Mouse (Mus musculus): ENCODE data around the gene Mrtfa.
A peak's percentile ranks its signal among the peaks of the same experiment; 100 is the strongest.

Mrtfa gene

DNA sequence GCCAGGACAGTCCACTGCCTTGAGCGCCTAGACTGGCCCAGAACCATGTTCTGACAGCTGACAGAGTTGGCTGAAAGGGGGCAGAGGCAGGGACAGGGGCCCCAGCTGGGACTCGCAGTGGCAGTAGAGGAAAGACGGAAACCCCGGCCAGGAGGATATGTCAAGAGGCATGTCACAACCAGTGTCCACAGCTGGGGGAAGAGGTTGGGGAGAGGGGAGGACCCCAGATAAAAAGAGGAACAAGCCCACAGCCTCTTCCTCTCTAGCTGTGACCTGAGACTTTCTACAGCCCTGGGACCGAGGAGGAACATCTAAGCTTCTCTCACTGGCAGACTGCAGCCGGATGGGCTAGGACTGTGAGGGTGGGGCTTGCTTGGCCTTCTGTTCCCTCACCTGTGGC lies 169.2 kb downstream of the Mrtfa start:
- peak in 1 of 2 experiments; percentile 43 for DNase-seq

DNA sequence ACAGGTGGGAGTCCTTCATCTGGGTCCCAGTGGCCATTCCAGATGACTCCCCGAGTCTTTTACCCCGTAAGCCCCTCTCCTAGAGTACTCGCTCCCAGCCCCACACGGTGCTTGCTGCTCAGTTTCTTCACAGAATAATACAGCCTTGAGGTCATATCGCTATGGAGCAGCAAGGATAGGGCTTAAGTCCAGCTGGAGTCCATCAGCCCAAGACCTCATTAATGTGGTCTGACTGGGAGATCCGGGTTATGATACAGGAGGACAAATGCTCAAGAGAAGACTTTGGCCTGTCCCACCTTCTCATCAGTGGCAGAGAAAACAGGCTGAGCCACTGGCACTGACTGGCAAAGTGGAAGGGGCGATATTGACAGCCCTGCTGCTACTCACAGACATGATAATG lies 173.2 kb downstream of the Mrtfa start:
- no peak for DNase-seq

DNA sequence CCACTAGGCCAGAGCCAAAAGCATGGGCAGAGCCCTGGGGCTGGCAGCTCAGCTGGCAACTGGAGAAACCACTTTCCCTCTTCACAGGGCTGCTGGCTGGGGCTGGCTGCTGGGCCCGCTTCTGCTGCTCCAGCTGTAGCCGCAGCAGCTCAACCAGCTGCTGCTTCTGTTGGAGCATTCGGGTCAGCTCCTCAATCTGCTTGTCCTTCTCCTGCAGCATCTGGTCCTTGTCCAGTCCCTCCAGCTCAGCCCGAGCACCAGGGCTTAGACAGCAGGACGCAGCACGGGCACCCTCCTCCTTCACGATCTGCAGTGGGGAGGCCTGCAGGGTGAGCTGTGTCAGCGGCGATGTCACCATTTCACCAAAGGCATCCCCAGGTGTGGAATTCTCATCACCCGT lies 174.1 kb downstream of the Mrtfa start:
- no peak for DNase-seq

DNA sequence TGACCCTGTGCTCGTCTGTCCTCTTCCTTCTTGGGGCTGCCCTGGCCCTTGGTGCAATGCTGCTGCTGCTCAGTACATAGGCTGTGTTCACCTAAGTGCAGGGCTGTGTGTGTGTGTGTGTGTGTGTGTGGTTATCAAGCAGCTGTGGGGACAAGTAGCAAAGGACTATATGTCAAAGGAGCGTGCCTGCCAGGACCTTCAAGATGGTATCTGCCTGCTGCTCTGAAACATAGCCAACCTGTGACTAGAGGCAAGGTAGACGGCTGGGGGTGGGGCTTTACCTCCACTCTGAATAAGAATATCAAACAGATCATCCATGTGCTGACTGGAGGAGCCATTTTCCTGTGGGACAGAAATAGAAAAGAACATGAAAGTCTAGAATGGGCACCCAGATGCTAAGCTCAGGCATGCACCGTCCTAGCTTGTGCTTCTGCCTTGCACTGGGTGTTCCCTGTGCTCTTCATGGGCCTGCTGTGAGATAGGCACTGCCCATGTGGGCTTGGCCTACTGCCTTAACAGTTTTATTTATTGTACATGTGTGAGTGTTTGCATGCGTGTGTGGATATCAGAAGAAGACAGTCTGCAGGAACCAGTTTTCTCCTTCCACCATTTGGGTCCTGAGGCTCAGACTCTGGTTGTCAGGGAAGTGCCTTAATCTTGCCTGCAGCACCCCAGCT lies 175.4 kb downstream of the Mrtfa start:
- DNase-seq, result no peak

DNA sequence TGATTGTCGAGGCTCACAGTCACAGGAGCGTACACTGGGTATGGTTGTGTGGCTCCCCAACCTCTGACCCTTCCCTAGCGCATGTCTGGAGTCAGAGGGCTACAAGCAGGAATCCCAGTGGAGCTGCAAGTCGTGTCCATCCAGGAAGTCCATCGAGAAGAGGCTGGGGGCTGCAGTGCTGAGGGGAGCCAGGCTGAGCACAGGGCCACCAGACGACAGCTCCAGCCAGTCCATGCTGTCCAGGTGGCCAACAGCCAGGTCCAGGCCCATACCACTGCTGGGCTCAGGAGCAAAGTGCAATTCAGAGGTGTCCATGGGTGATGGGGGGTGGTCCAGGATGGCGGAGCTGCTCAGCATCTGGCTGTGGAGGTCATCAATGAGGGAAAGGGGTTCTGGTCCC lies 177.4 kb downstream of the Mrtfa start:
- DNase-seq, result no peak

DNA sequence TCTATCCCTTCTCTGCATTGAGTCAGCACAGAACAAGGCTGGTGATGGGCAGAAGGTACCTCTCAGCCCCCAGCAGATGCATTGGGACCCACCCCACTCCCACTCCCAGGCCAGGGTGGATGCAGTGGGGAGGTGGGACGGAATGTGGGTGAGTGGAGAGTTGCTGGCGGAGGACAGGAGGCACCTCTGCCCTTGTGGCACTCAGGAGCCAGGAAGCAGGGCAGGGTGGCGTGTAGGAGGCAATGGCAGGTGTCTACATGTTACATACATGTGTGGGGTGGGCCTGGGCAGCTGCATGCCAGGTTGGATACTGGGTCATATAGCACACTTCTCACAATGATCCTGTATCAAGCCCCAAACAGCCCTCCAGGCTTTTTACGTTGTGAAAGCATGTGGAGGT lies 178.2 kb downstream of the Mrtfa start:
- no peak for DNase-seq

DNA sequence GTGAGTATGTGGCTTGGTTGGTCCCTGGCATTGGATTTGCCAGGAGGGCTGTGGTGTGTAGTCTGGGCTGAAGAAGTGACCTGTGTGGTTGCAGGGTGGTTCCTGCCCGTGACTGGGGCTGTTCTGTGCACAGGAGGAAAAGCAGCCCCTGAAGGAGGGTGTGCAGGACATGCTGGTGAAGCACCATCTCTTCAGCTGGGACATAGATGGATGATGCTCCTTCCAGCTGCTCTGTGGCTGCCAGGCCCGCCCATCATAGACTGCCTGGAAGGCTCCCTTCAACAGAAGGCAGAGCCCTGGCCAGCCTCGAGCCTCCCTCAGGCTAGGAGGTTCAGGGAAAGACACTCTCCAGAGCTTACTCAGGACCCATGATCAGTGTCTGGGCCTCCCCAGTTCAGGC lies 179.0 kb downstream of the Mrtfa start:
- no peak for DNase-seq

DNA sequence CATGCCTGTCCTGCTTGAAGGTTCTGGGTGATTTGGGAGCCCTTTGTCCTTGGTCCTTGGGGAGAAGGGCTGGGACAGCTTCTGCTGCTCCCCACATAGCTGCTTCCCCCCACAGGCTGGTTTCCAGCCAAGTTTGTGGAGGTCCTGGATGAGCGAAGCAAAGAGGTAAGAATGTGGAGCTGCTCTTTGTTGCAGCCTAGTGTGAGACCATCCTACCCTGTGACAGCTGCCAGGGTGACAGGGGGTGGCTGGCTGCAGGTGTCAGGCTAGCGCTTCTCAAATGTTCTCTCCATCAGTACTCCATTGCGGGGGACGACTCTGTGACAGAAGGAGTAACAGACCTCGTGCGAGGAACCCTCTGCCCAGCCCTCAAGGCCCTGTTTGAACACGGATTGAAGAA lies 180.4 kb downstream of the Mrtfa start:
- no peak for DNase-seq

DNA sequence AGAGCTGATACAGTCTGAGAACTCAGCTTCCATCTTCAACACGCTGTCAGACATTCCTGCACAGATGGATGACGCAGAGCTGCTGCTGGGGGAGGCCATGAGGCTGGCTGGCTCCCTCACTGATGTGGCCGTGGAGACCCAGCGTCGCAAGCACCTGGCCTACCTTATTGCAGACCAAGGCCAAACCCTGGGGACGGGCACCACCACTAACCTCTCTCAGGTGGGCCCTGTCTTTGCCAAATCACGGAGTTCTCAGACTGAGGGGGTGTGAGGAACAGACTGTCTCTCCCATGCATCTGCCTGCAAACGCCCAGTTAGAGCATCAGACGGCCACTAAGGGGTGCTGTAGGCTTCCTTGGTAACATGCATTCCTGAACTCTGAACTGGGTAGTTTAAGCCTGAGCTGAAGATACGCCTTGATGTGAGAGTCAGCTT lies 181.9 kb downstream of the Mrtfa start:
- no peak for DNase-seq

DNA sequence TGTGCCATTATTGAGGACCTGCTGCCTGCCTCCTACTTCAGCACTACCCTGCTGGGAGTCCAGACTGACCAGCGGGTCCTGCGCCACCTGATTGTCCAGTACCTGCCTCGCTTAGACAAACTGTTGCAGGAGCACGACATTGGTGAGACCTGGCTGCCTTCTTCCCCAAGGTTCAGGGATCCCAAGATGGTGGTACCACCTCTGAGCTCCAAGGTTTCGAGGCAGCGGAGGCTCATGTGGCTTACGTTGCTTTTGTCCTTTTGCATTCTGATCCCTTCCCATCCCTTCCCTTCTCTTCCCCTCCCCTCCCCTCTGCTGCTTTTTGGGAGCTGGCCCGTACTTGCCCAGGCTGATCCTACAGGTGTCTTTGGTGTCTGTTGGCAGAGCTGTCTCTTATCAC lies 182.7 kb downstream of the Mrtfa start:
- no peak for DNase-seq

DNA sequence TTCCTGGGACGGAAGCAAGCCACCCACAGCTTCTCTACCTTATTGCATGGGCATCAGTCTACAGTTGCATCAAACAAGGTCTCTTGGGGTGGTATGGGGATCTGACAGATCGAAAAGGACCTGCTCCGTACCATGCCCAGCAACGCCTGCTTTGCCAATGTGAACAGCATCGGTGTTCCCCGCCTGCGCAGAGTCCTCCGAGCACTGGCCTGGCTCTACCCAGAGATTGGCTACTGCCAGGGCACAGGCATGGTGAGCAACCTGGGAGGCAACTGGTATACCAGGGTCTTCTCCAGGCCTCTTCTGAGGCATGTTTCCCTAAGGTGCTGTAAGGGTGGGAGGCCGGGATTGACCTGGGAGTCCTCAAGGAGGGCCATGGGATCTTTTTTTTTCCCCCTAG lies 183.2 kb downstream of the Mrtfa start:
- no peak for DNase-seq

DNA sequence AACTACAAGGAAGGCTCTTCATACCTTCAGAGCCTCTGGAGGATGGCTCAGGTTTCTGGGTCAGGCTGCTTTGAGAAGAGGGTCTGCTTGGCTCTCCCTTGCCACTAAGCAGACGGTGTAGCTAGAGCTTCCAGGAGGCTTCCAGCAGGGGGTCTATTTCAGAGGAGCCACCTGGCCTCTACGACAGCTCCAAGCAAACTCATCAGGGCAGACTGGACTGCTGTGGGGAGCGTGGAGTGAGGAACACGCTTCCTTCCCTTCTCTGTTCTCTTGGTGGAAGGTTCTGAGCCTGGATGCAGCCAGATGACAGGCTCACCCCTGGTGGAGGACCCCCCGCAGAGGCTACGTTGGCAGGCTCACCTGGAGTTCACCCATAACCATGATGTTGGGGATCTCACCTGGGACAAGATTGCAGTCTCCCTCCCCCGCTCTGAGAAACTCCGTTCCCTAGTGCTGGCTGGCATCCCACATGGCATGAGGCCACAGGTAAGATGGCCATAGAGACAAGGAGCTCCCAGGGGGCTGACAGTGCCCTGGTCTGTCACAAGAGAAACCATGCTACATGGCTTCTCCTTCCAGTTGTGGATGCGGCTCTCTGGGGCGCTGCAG lies 184.3 kb downstream of the Mrtfa start:
- DNase-seq, result no peak

DNA sequence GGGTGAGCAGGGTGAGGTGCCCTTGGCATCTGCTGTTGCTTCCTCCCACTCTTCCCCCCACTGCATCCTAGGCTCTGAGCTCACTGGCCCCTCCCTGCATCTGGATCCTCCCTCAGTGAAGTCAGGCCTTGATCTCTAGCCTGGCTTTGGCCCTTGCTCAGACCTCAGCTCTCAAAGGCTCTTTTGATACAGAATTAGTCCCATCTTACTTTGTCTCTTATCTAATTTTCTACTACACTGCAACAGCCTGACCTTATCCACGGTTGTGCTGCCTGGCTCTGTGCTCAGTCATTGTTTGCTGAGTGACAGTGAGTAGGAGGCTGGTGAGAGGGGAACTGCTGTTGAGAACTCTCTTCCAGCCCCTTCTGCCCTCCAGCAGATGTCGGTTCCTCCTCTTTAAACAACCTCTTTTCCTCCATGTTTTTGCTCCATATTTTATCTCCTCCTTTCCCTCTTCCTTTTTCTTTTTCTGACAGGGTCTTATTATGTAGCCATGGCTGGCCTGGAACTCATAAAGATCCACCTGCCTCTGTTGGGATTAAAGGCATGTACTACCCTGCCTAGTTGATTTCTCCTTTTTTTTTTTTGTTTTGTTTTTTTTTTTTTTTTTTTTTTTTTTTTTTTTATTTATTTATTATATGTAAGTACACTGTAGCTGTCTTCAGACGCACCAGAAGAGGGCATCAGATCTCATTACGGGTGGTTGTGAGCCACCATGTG lies 190.0 kb downstream of the Mrtfa start:
- DNase-seq, result no peak

DNA sequence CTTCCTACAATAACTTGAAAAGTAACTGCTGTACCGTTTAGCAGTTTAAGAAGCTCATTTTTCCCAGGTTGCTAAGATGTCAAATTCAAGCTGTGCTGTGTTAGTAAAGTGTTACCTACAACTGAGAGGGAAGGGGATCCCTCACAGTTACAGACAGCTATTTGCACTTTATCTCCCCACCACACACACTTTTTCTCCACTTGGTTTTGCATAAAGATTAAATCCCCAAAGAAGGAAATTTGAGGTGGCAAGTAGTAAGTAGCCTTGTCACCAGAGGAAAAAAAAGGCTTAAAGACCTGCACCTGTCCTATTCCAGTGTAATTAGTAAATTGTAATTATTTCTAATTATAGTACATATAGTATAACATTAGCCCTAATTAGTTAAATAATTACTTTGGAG lies 193.5 kb downstream of the Mrtfa start:
- no peak for DNase-seq

DNA sequence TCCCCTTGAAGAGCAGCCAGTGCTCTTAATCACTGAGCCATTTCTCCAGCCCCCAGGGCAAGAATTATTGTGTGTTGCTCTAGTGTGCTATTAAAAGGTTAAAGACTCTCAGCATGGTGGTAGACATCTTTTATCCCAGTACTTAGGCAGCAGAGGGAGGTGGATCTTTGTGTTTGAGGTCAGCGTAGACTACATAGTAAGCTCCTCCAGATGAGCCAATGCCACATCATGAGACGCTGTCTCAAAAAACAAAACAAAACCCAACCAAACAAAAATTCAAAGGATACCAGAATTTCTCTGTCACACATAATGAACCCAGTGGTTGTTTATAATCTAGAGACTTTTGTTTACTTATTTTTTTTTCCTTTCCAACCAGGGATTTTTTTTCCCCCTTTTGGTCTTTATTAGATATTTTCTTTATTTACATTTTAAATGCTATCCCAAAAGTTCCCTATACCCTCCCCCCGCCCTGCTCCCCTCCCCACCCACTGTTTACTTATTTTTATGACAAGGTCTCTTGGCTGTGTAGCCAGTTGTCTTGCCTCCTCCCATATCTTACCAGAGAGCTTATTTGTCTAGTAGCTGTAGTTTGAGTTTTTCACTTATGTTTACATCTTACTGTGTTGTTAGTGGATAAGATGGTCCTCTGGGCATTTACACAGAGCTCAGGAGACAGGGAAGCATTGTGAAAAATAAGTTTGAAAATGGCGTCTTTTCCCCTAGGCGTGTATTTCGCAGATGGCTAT lies 194.3 kb downstream of the Mrtfa start:
- no peak for DNase-seq

DNA sequence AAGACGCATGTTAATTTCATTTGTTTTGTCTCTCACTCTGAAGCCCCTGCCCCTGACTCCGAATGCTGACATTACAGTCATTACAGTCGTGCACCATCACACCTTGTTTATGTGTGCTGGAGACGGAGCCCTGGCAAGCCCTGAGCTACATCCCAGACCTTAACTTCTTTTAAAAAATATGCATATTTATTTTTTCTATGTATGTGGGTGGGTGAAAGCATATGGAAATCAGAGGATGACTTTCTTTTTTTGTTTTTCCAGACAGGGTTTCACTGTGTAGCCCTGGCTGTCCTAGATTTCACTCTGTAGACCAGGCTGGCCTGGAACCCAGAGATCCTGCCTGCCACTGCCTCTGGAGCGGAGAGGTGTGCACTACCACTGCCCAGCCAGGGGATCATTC lies 195.6 kb downstream of the Mrtfa start:
- no peak for DNase-seq

DNA sequence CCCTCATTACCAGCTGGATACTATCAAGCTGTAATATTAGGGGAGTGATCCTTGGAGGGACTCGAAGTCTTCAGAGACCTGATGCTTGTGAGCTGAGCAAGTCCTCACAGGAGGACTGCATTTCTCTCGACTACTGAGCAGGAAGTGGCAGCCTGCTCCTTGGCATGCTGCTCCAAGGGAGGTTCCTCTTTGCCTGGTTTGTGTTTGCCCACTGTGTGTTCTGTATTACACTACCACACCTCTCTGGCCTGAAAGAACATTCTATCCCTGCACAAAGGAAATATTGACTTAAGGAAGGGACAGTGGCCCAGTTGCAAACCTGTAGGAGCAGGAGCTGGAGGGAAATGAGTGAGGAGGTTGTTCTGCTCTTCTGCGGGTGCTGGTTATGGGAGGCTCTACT lies 200.8 kb downstream of the Mrtfa start:
- no peak for DNase-seq

DNA sequence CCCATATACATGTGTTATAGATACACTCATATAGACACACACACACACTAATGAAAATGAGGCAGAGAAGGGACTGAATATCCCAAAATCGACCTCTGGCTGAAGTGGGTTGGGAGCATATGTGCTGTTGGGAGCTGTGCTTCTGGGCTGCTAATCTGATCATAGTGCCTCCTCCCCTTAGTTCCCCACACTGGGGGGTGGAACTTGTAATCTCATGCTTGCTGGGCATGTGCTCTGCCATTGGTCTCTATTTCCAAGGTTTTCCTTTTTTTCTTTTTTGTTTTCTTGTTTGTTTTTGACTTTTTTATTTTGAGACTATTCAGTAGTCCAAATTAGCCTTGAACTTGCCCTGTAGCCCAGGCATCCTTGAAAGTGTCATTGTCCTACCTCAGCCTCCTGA lies 202.2 kb downstream of the Mrtfa start:
- no peak for DNase-seq

DNA sequence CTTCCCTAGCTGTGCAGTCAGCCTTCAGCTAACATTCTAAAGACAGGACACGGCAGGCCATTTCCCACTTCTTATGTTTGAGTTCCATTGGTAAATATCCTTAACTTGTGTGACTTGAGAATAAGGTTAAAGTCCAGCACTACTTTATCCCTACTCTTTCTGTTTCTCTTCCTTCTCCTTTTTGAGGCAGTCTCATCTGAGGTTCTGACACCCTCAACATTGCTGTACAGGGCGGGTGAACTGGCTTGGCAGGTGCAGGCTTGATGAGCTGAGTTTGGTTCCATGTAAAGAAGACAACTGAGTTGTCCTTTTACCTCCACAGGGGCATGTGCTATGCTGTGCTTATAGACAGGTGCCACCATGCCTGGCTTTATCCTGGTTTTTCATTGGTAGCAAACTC lies 207.3 kb downstream of the Mrtfa start:
- no peak for DNase-seq

DNA sequence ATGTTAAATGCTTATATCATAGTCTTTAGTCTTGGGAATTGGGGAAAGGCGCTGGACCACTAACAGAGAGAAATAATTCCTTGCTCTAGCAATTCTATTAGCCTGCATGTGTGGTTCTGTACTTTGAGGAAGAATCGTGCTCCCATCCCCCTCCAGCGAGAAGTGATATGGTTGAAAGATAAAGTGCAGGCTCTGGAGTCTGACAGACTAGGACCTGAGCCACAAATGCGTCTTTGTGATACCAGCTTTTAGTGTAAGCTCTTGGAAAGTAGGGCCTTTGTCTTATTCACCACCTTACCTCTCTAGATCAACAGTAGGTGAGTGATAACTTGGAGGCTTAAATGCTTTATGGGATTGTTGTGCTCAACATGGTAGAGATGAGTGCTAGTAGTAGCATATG lies 209.4 kb downstream of the Mrtfa start:
- no peak for DNase-seq

DNA sequence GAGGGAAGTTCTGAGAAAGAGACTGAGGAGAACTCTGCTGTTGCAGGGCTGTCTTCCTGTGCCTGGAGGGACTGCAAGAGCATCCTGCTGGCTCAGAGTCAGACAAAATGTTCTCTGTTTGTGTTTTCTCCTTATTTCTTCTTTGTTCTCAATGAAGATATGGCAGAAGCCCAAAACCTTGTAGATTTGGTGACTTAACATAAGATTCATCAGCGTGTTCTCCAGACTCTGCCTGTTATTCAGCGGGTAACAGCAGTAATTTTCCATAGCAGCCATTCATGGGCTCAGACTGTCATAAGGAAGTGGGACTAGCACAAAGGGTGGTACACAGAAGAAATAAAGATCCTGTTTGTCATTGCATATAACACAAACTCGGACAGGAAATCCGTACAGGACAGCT lies 210.9 kb downstream of the Mrtfa start:
- DNase-seq, result no peak

DNA sequence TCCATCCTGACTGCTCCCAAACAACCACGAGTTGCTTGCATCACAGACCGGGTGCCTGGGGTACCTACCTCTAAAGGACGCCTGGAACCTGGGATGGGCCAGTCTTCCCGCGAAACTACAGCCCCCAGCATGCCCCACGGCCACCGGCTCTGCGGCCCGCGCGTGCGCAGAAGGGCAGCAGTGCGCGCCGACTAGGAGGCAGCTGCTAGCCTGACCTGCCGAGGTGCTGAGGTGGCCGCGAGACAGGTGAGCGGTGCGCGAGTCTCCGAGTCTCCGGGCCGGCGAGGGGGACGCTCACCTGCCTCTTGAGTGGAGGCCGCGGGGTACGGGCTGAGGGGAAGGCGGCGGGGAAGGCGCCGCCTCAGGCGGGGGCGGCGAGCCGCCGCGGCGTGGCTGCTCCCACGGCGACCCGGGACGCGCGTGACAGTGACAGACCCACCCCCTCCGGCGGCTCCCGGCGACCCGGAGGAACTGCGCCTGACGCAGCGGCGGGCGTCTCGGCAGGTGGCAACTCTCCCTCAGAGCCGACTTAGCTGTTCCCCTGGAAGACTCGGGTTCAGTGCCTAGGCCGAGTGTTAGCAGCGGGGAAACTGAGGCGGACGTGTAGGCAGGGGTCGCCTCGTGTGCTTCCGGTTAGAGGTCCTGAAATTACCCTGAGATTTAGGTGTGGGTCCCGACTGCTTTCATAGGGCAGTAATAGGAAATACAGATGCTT lies 212.8 kb downstream of the Mrtfa start, which contains the start of gene Sgsm3:
Gene Sgsm3 (plus strand): TSS at position 146 of the 715 bp plus-strand sequence.
- peak; percentile 77 to 82 for DNase-seq

DNA sequence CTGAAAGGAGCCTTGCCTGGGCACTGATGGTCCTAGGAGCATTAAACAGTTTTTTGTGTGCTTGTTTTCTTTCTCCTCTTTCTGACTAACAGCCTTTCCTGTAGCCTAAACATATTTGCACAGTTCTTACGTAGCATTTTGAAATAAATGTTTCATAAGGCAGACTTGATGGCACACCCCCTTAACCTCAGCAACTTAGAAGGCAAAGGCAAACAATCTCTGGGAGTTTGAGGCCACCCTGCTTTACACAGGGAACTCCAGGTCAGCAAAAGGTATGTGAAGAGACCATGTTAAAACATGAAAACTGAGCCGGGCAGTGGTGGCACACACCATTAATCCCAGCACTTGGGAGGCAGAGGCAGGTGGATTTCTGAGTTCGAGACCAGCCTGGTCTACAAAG lies 214.9 kb downstream of the Mrtfa start:
- no peak for DNase-seq
